ENCODE assay signal across 10 mouse cellular contexts in genomic region chr9:57637272-57637671, GRCm38 (mm10). TPM values are rescaled to one million over a fixed set of nuclear protein-coding genes. Genes with fewer than 3 reads are reported as not detected.
DNase-seq lines count a peak whose midpoint lies in the region; ATAC-seq lines count a peak whose summit lies in the region.
"Had no signal": no experiment of that assay in that cellular context is flagged by ENCODE, and none has a peak within 500 bp of the region (broad histone marks: within the 10 kb centered on the region; RNA-seq: fewer than 3 reads in every experiment).

No protein-coding gene starts in this region.

- no peak for ATAC-seq in heart, embryonic 13.5 days (ENCODE audit: extremely low read depth, insufficient number of reproducible peaks, low FRiP score, low TSS enrichment)
- no peak for ATAC-seq in neural tube, embryonic 13.5 days (ENCODE audit: low read depth)
- no peak for ATAC-seq in intestine, embryonic 16.5 days
- no peak for ATAC-seq in stomach, embryonic 15.5 days (ENCODE audit: insufficient read depth, low FRiP score, low read depth)

- H3K27me3 ChIP-seq in heart, embryonic 13.5 days (replicated peaks): no peaks in the 10 kb centered on the region
- H3K27me3 ChIP-seq in neural tube, embryonic 13.5 days: no peaks in the 10 kb centered on the region
- no peaks in the 10 kb centered on the region for H3K27me3 ChIP-seq in intestine, embryonic 16.5 days (replicated peaks; ENCODE audit: control insufficient read depth, insufficient read depth, low read length)
- no peaks in the 10 kb centered on the region for H3K27me3 ChIP-seq in stomach, embryonic 15.5 days (replicated peaks)

- peak overlapping the region; percentile 52 for H3K4me2 ChIP-seq in heart, embryonic 13.5 days
- H3K4me2 ChIP-seq in neural tube, embryonic 13.5 days: peak overlapping the region; percentile 42; the same call in 1 of the 2 replicates
- H3K4me2 ChIP-seq in intestine, embryonic 16.5 days (ENCODE audit: low read depth, low read length): no peak overlapping the region
- peak overlapping the region; percentile 63 for H3K4me2 ChIP-seq in stomach, embryonic 15.5 days

- peaks cover 75% of the 10 kb centered on the region for H3K4me1 ChIP-seq in heart, embryonic 13.5 days
- H3K4me1 ChIP-seq in neural tube, embryonic 13.5 days (replicated peaks): peaks cover 68% of the 10 kb centered on the region
- peaks cover 75% of the 10 kb centered on the region for H3K4me1 ChIP-seq in intestine, embryonic 16.5 days (ENCODE audit: control insufficient read depth, insufficient read depth, low read length)
- peaks cover 63% of the 10 kb centered on the region for H3K4me1 ChIP-seq in stomach, embryonic 15.5 days

- peak overlapping the region; percentile 12 for H3K9ac ChIP-seq in heart, embryonic 13.5 days
- H3K9ac ChIP-seq in neural tube, embryonic 13.5 days: 0 out of 2 replicates have a peak overlapping the region, but pooled peaks have one; percentile 62
- peak overlapping the region; percentile 64 for H3K9ac ChIP-seq in intestine, embryonic 16.5 days (ENCODE audit: low read depth, low read length)
- no peak overlapping the region for H3K9ac ChIP-seq in stomach, embryonic 15.5 days

- 41% methylated on average over 3 of the region's 3 CpGs for WGBS in heart, embryonic 13.5 days
- WGBS in neural tube, embryonic 13.5 days: 61% methylated on average over 3 of the region's 3 CpGs
- WGBS in intestine, embryonic 16.5 days: 51% methylated on average over 3 of the region's 3 CpGs
- WGBS in stomach, embryonic 15.5 days: 54% methylated on average over 3 of the region's 3 CpGs

- DNase-seq in heart, adult 18-20 months: no peak
- DNase-seq in neural tube, embryonic 10.5 days (ENCODE audit: extremely low spot score, low spot score): no peak
- DNase-seq in adrenal gland, postnatal 4 days (ENCODE audit: low spot score in 2 of 2): no peak
- DNase-seq in right cerebral cortex, postnatal 25 days: no peak
- DNase-seq: embryo, embryonic 11 days had no signal

- peak overlapping the region; percentile 94 for H3K27ac ChIP-seq in heart, embryonic 13.5 days (replicated peaks)
- peak overlapping the region; percentile 30 for H3K27ac ChIP-seq in neural tube, embryonic 13.5 days (replicated peaks)
- H3K27ac ChIP-seq in intestine, embryonic 16.5 days (ENCODE audit: low read length): peak overlapping the region; percentile 94
- peak overlapping the region; percentile 92 for H3K27ac ChIP-seq in stomach, embryonic 15.5 days

- no peak overlapping the region for H3K4me3 ChIP-seq in heart, embryonic 13.5 days
- no peak overlapping the region for H3K4me3 ChIP-seq in neural tube, embryonic 13.5 days
- no peak overlapping the region for H3K4me3 ChIP-seq in intestine, embryonic 16.5 days (ENCODE audit: low read length)
- H3K4me3 ChIP-seq in stomach, embryonic 15.5 days (replicated peaks): no peak overlapping the region

- no peaks in the 10 kb centered on the region for H3K9me3 ChIP-seq in heart, embryonic 13.5 days
- H3K9me3 ChIP-seq in neural tube, embryonic 13.5 days: no peaks in the 10 kb centered on the region
- no peaks in the 10 kb centered on the region for H3K9me3 ChIP-seq in intestine, embryonic 16.5 days (ENCODE audit: control insufficient read depth, low read length)
- H3K9me3 ChIP-seq in stomach, embryonic 15.5 days: no peaks in the 10 kb centered on the region

- peaks cover 12% of the 10 kb centered on the region for H3K36me3 ChIP-seq in heart, embryonic 13.5 days
- H3K36me3 ChIP-seq in neural tube, embryonic 13.5 days: peaks cover 12% of the 10 kb centered on the region
- peaks cover 7% of the 10 kb centered on the region; the same call in 1 of the 2 replicates for H3K36me3 ChIP-seq in intestine, embryonic 16.5 days (ENCODE audit: control insufficient read depth, insufficient read depth, low read length)
- H3K36me3 ChIP-seq in stomach, embryonic 15.5 days: 0 out of 2 replicates have a peak, but pooled peaks cover 10% of the 10 kb centered on the region

RNA-seq across cellular contexts. Expression of gene Csk, which starts 16.2 kb away (rescaled TPM):
- polyA plus RNA-seq in heart, embryonic 13.5 days (2015; fragmentation: Nextera tagmentation; extraction: Ambion mirVana): 16.3 and 17.2 TPM in 2 replicates
- total RNA-seq in heart, adult 18-20 months (2021): 10 to 100 TPM; 23.7 to 30.6 TPM
- polyA plus RNA-seq in neural tube, embryonic 13.5 days (2015; fragmentation: Nextera tagmentation; extraction: Ambion mirVana): 43.7 and 43.9 TPM in 2 replicates
- polyA plus RNA-seq in intestine, embryonic 16.5 days (2015; fragmentation: Nextera tagmentation; extraction: Ambion mirVana): 35.9 and 36.6 TPM in 2 replicates
- 29.6 and 29.8 TPM in 2 replicates for polyA plus RNA-seq in stomach, embryonic 15.5 days (2015; fragmentation: Nextera tagmentation; extraction: Ambion mirVana)
- total RNA-seq in adrenal gland, postnatal 4 days (2021): 10 to 100 TPM; 91.3 to 92.4 TPM

RNA-seq across cellular contexts. Expression of gene Lman1l, which starts 16.7 kb away (rescaled TPM):
- not detected in 2 replicates for polyA plus RNA-seq in heart, embryonic 13.5 days (2015; fragmentation: Nextera tagmentation; extraction: Ambion mirVana)
- total RNA-seq in heart, adult 18-20 months (2021): under 1 TPM; 0.15 to 0.23 TPM
- polyA plus RNA-seq in neural tube, embryonic 13.5 days (2015; fragmentation: Nextera tagmentation; extraction: Ambion mirVana): not detected in 2 replicates
- not detected in 2 replicates for polyA plus RNA-seq in intestine, embryonic 16.5 days (2015; fragmentation: Nextera tagmentation; extraction: Ambion mirVana)
- polyA plus RNA-seq in stomach, embryonic 15.5 days (2015; fragmentation: Nextera tagmentation; extraction: Ambion mirVana): not detected in 2 replicates
- not detected for total RNA-seq in adrenal gland, postnatal 4 days (2021)
- total RNA-seq: adrenal gland, adult 2 months had no signal
- polyA plus RNA-seq: adrenal gland, adult 2 months had no signal

RNA-seq across cellular contexts. Expression of gene Cplx3, which starts 31.2 kb away (rescaled TPM):
- polyA plus RNA-seq in heart, embryonic 13.5 days (2015; fragmentation: Nextera tagmentation; extraction: Ambion mirVana): not detected in 2 replicates
- not detected for total RNA-seq in heart, adult 18-20 months (2021)
- polyA plus RNA-seq in neural tube, embryonic 13.5 days (2015; fragmentation: Nextera tagmentation; extraction: Ambion mirVana): not detected in 2 replicates
- not detected in 2 replicates for polyA plus RNA-seq in intestine, embryonic 16.5 days (2015; fragmentation: Nextera tagmentation; extraction: Ambion mirVana)
- polyA plus RNA-seq in stomach, embryonic 15.5 days (2015; fragmentation: Nextera tagmentation; extraction: Ambion mirVana): not detected in 2 replicates
- not detected for total RNA-seq in adrenal gland, postnatal 4 days (2021)
- total RNA-seq: adrenal gland, adult 2 months had no signal
- polyA plus RNA-seq: adrenal gland, adult 2 months had no signal

RNA-seq across cellular contexts. Expression of gene Cyp1a2, which starts 46.2 kb away (rescaled TPM):
- polyA plus RNA-seq in heart, embryonic 13.5 days (2015; fragmentation: Nextera tagmentation; extraction: Ambion mirVana): not detected in 2 replicates
- not detected for total RNA-seq in heart, adult 18-20 months (2021)
- polyA plus RNA-seq in neural tube, embryonic 13.5 days (2015; fragmentation: Nextera tagmentation; extraction: Ambion mirVana): not detected in 2 replicates
- not detected in 2 replicates for polyA plus RNA-seq in intestine, embryonic 16.5 days (2015; fragmentation: Nextera tagmentation; extraction: Ambion mirVana)
- not detected in 2 replicates for polyA plus RNA-seq in stomach, embryonic 15.5 days (2015; fragmentation: Nextera tagmentation; extraction: Ambion mirVana)
- total RNA-seq in adrenal gland, postnatal 4 days (2021): 1 to 10 TPM in 1 of 2 experiments, not detected in 1; 8.7 TPM

RNA-seq across cellular contexts. Expression of gene Ulk3, which starts 48.0 kb away (rescaled TPM):
- polyA plus RNA-seq in heart, embryonic 13.5 days (2015; fragmentation: Nextera tagmentation; extraction: Ambion mirVana): 14.6 and 17.1 TPM in 2 replicates
- 1 to 10 TPM; 8.6 to 9.3 TPM for total RNA-seq in heart, adult 18-20 months (2021)
- 25.9 and 26.5 TPM in 2 replicates for polyA plus RNA-seq in neural tube, embryonic 13.5 days (2015; fragmentation: Nextera tagmentation; extraction: Ambion mirVana)
- 18.0 and 19.0 TPM in 2 replicates for polyA plus RNA-seq in intestine, embryonic 16.5 days (2015; fragmentation: Nextera tagmentation; extraction: Ambion mirVana)
- 17.4 and 19.2 TPM in 2 replicates for polyA plus RNA-seq in stomach, embryonic 15.5 days (2015; fragmentation: Nextera tagmentation; extraction: Ambion mirVana)
- 10 to 100 TPM; 23.4 to 29.2 TPM for total RNA-seq in adrenal gland, postnatal 4 days (2021)

Comparison
In these comparisons a context has a peak if more than half of its experiments do, and no peak if none do; other contexts are left out.
1. H3K27ac ChIP-seq: peak in every context shown above with its lines; median percentile 94 in heart, embryonic 13.5 days; 94 in intestine, embryonic 16.5 days; 92 in stomach, embryonic 15.5 days; 30 in neural tube, embryonic 13.5 days.